Mouse (Mus musculus): ENCODE measurements around the gene Yars.

Gene Yars

DNA sequence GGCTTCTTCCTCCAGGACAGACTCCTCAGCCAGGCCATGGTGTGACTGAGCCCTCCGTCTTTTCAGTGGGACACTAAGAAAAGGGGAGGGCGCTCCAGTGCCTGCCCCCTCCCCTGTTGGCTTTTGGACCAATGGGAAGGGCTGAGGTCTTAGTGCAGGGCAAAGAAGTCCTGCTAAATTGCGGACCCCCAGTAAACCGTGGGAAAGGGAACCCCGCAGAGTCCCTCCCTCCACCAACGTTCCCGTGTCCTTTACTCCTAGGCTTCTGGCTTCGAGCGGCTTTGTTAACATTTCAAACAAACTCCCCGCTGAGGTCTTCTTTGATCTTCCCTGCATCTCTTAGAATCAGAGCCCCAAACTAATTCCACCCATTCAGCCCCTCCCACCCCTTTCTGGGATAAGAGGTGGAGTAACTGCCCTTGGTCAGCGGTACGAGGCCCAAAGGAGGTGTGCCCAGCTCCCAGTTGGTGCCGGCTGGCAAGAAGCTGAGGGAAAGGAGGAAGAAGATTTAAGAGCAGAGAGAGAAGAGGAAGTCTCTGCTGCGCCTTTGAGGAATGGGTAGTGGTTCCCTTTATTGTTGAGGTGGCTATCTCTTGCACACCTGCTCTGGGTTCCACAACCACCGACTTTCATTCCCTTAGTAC lies 62.0 kb downstream of the Yars start:
- WGBS, result 48% methylated on average over 15 of the region's 15 CpGs

DNA sequence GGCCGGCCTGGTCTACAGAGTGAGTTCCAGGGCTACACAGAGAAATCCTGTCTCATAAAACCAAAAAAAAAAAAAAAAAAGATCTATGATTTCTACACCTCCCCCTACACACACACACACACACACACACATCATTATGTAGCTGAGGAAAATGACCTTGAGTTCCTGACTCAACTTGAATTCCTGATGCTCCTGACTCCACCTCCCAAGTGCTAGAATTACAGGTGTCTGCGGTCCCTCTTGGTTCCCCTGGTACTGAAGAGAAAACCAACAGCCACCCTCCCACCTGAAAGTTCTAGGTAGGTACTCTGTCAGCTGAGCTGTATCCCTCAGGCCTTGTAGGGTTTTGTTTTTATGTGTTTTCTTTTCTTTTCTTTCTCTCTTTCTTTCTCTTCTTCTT lies 62.9 kb downstream of the Yars start:
- WGBS, result 93% methylated on average over 2 of the region's 2 CpGs

DNA sequence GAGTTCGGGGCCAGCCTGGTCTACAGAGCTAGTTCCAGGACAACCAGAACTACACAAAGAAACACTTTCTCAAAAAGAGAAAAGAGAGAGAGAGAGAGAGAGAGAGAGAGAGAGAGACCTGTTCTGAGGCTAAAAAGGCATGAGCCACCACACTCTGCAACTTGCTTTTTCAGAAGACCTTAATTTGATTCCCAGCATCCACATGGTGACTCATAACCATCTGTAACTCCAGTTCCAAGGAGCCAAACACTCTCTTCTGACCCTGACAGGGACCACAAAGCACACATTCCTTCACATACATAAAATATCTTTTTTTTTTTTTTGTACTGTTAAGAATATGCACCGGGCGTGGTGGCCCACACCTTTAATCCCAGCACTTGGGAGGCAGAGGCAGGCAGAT lies 65.0 kb downstream of the Yars start:
- 89% methylated on average over 3 of the region's 3 CpGs for WGBS

DNA sequence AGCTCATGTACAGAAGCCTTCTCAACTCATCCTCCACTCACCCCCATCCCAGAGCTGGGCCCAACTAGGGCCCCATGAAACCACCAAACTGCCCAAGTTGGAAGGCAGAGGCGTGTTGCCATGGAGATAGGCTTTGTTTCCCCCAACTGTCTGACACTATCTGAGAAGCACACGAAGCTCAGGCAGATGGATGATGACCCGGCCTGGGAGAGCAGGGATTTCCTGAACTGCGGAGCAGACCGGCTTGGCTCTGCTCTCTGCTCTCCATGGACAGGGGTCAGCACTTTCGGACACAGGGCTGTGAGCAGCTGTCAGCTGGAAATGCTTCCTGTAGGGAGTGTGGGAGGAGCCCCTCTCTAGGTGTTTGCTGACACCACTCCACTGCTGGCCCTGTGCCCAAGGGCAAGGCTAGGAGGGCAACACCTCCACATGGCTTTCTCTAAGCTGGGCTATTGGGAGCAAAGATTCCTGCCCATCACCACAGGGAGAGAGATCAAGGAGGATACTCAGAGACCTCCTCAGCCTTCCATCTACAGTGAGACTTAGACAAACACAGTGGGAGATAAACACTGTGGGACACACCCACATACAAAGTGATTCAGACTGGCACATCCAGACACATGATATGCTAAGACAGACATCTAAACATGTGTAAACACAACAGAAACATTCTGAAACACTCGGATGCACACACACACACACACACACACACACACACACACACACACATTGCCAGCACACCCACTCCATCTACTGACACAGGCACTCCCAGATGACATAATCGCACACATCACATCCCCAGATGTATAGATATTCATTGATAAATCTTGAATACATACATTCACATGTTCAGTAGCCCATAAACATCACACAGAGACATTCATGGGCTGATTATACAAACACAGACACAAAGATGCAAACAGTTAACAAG lies 67.2 kb downstream of the Yars start:
- WGBS, result 45% methylated on average over 8 of the region's 8 CpGs

DNA sequence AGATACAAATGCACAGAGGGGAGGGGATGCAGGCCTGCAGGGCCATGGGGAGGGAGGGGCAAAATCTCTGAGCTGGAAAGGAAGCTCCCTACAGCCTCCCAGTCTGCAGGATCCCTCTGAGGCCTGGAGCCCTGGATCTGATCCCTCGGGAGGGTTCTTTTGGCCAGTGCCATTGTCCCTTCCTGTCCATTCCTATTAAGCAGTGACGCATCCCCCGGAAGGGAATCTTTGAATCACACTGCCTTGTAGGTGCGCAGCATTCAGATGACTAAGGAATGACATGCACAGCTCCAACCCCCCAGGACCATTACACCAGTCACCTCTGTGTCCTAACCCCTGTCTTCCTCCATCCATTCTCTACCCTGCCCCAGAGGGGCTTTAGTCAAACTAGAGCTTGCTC lies 69.5 kb downstream of the Yars start:
- WGBS, result 77% methylated on average over 4 of the region's 4 CpGs

DNA sequence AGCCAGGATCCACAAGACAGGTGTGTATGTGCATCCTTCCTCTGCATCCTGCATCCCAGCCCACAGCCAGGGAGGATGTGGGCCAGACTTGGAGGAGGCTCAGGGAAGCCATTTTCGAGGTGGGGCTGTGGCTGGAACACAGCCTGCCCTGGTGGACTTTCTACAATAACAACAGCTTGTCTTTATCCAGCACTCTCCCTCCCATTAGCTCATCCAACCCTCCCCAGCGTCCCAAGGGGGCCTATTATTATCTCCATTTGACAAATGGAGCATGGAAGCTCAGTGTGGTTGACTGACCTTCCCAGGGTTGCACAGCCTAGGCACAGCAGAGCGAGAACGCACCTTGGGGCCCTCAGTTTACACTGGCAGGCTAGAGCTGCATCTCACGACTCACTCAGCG lies 71.1 kb downstream of the Yars start:
- WGBS, result 50% methylated on average over 6 of the region's 6 CpGs

DNA sequence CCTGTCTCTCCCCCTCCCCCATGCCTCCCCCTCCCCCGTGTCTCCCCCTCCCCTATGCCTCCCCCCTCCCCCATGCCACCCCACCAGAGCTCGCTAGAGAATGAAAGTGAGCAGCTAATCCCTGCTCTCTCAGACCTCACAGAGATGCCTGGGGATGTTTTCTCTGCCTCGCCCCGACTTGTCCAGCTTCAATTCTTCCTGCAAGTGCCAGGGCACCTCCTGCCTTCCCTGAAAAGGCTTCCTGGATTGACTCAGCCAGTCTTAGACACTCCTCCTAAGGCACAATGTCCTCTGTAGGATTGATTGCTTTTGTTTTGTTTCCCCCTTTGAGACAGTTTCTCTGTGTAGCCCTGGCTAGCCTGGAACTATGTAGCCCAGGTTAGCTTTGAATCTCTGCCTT lies 71.6 kb downstream of the Yars start, which contains the start of gene C77080:
TSS of gene C77080 (minus strand) at position 209 of the 400 bp plus-strand sequence.
- WGBS, result 35% methylated on average over 3 of the region's 4 CpGs

DNA sequence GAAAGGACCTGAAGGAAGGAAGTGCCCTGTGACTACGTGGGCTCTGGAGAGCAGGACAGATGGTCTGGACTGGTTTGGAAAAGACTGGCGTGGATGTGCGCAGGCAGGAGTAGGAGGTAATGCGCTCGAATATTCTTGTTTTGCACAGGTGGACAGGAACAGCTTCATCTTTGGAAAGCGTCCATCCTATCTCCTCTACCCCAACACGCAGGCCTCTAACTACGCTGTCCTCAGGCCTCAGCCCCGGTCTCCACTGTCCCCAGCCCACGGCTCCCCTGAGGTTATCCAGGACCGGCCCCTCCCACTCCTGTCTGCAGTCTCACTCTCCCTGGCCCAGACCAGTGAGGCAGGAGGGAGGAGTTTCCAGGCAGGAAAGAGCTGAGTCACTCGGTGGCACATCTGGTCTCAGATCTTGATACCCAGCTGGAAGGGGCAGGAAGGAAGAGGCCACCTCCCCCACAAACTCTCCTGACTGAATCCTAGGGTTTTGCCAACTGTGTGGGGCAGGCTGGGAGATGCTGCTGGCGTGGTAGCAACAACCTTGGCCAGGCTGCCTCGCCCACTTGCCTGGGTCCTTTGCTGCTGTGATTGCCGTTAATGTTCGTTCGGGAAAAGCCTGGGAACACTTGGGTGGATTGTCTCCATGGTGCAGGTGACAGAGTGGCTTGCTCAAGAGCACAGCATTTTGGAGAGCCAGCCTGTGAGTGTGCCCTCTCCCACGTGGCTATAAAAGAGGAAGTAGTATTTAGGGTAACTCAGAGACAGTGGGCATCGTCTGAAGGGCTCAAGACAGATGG lies 73.9 kb downstream of the Yars start:
- WGBS, result 23% methylated on average over 19 of the region's 19 CpGs

DNA sequence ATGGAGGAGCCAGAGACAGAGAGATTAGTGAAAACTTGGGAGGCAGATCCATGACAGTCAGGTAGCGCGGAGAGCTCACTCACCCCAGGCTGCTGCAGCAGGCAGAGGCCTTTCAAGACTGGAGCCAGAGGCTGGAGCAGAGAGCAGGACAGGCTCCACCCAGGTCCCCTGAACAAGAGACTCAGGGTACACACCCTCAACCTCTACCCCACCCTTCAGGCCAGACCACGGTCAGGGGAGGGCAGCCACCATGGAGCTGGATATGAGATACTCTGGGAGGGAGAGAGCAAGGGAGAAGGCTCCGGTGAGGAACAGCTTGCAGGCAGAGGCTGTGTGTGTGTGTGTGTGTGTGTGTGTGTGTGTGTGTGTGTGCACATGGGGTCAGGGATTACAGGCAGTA lies 76.6 kb downstream of the Yars start:
- WGBS, result 91% methylated on average over 4 of the region's 4 CpGs

DNA sequence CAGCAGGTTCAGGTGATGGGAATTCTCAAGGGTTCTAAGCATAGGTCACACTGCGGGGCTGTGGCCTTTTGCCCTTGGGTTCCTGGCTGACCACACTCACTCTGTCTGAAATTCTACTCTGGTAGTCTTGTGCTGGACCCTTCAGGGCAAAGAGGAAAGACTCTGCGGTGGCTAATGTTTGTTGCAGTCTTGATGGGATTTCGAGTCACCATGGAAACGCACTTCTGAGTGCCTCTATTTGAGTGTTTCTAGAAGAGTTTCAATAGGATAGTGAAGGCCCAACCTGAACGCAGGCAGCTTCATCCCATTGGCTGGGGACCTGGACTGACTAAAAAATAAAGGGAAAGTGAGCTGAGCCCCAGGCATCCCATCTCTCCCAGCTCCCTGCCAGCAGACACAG lies 77.3 kb downstream of the Yars start:
- 74% methylated on average over 5 of the region's 5 CpGs for WGBS

DNA sequence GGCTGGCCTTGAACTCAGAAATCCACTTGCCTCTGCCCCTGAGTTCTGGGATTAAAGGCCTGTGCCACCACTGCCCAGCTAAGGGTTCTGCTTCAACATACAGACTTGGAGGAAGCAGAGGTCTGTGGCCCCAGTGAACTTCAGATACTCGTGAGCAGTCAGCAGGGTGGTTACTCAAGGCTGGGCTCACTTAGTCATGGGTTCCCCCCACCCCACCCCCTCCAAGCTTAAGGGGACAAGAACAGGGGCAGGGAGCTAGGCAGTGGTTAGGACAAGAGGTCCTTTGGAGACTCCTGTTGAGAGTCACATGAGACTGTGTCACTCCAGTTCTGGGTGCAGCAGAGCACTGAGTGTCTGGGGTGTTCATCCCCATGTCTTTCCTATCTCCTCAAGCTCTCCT lies 79.1 kb downstream of the Yars start:
- WGBS, result 63% methylated on average over 1 of the region's 1 CpGs
